Mouse (Mus musculus) left cerebral cortex, postnatal 10 days (tissue): ENCODE measurements around the gene Ghrl. TPM values are rescaled to one million over a fixed set of nuclear protein-coding genes. Genes with fewer than 3 reads are reported as not detected.

Experiments used
- DNase-seq, 2 experiments: peaks; one replicate each; pipeline ENCODE4 v3.0.0; 2021 to 2022; ENCODE audit warnings: low spot score in 2 of 2, mixed read lengths in 1 of 2; ENCODE audit errors: extremely low spot score in 1 of 2
- intact Hi-C: fragments of 180-260 bp; cut with DNase I; formaldehyde crosslinking; loops from one replicate; pipeline ENCODE4 v1.15.1; 2025
- total RNA-seq, 2 experiments: library from RNA; stranded (reverse); gene quantifications; 2 replicates each; pipeline ENCODE4 v1.2.3; 2021

Ghrl gene
- total RNA-seq, 2 experiments from 2014 or later = not detected

- intact Hi-C loops = no loop called here
- DNase-seq = no peak
Measured at GRCm38 (mm10) chr6:113712718-113713117, 7.0 kb downstream of the Ghrl start.

GRCm38 (mm10) chr6:113697222-113698205, 22.2 kb downstream of the Ghrl start:
- intact Hi-C loops = loop anchor here (2.0 kb wide), 1 partner anchor 59 kb away; the partner anchor contains the start of gene Irak2
- peak in 1 of 2 experiments; percentile 61 for DNase-seq

GRCm38 (mm10) chr6:113696582-113697221, 23.0 kb downstream of the Ghrl start, which contains the start of gene Tatdn2:
Gene Tatdn2, plus strand, starts transcription at chr6:113697050.
- intact Hi-C loops = loop anchor here (2.0 kb wide), 1 partner anchor 58 kb away; the partner anchor contains the start of gene Irak2
- DNase-seq = peak; percentile 96 to 98

GRCm38 (mm10) chr6:113695766-113696355, 23.8 kb downstream of the Ghrl start:
- intact Hi-C loops = loop anchor here (2.0 kb wide), 1 partner anchor 57 kb away; the partner anchor contains the start of gene Irak2
- DNase-seq = no peak

- no peak for DNase-seq
- intact Hi-C loops = no loop called here
Measured at GRCm38 (mm10) chr6:113695203-113695602, 24.5 kb downstream of the Ghrl start.

GRCm38 (mm10) chr6:113693377-113693776, 26.3 kb downstream of the Ghrl start:
- no peak for DNase-seq
- intact Hi-C loops = no loop called here

GRCm38 (mm10) chr6:113692661-113693133, 27.0 kb downstream of the Ghrl start:
- intact Hi-C loops = no loop called here
- no peak for DNase-seq

GRCm38 (mm10) chr6:113691084-113691462, 28.6 kb downstream of the Ghrl start:
- DNase-seq = no peak

GRCm38 (mm10) chr6:113690400-113691083, 29.1 kb downstream of the Ghrl start:
- intact Hi-C loops = no loop called here
- DNase-seq = peak in 1 of 2 experiments; percentile 75

More at GRCm38 (mm10) chr6:113691084-113691462, 28.6 kb downstream of the Ghrl start:
- intact Hi-C loops = no loop called here

GRCm38 (mm10) chr6:113690008-113690399, 29.7 kb downstream of the Ghrl start:
- DNase-seq = no peak
- intact Hi-C loops = no loop called here

- intact Hi-C loops = no loop called here
- DNase-seq = no peak
Measured at GRCm38 (mm10) chr6:113686551-113687125, 33.0 kb downstream of the Ghrl start.

GRCm38 (mm10) chr6:113683081-113683825, 36.4 kb downstream of the Ghrl start:
- intact Hi-C loops = no loop called here
- DNase-seq = no peak

GRCm38 (mm10) chr6:113681271-113681670, 38.4 kb downstream of the Ghrl start:
- peak; percentile 66 to 82 for DNase-seq
- intact Hi-C loops = loop anchor here (2.0 kb wide), 1 partner anchor 42 kb away; the partner anchor contains the start of gene Irak2

- intact Hi-C loops = loop anchor here (2.0 kb wide), 1 partner anchor 41 kb away; the partner anchor contains the start of gene Irak2
- no peak for DNase-seq
Measured at GRCm38 (mm10) chr6:113679993-113680566, 39.6 kb downstream of the Ghrl start.

- intact Hi-C loops = no loop called here
- no peak for DNase-seq
Measured at GRCm38 (mm10) chr6:113678246-113679012, 41.3 kb downstream of the Ghrl start.

GRCm38 (mm10) chr6:113677070-113677734, 42.5 kb downstream of the Ghrl start:
- intact Hi-C loops = no loop called here

More at GRCm38 (mm10) chr6:113677070-113677734, 42.5 kb downstream of the Ghrl start:
- DNase-seq = no peak
